Comparison of ENCODE assay signal across 33 mouse cellular contexts in genomic region chr5:31126050-31126449, GRCm38 (mm10). TPM values are rescaled to one million over a fixed set of nuclear protein-coding genes. Genes with fewer than 3 reads are reported as not detected.
DNase-seq lines count a peak whose midpoint lies in the region; TF ChIP-seq lines count a peak whose summit lies in the region.
"Had no signal": no experiment of that assay in that cellular context is flagged by ENCODE, and none has a peak within 500 bp of the region (broad histone marks: within the 10 kb centered on the region; RNA-seq: fewer than 3 reads in every experiment).

No protein-coding gene starts in this region.

- intact Hi-C loops in gastrocnemius, adult 2 months (cut with DNase I), result no loop called here
- intact Hi-C loops in gastrocnemius, postnatal 36 days (cut with DNase I), result no loop called here

- no peak overlapping the region for H3K27ac ChIP-seq in gastrocnemius, adult 2 months
- H3K27ac ChIP-seq in ES-E14 (ENCODE audit: insufficient read depth, low read depth, low read length, poor library complexity, severe bottlenecking), result no peak overlapping the region
- no peak overlapping the region for H3K27ac ChIP-seq in cortical plate, adult 2 months (ENCODE audit: insufficient read depth, low read length)
- H3K27ac ChIP-seq: embryonic facial prominence, embryonic 15.5 days; hindbrain, embryonic 12.5 days; kidney, postnatal 0 days; limb, embryonic 13.5 days; liver, embryonic 14.5 days; midbrain, embryonic 13.5 days had no signal

- peaks cover 0 to 2% of the 10 kb centered on the region in 2 experiments; a peak in 1 of 4 replicates for H3K4me1 ChIP-seq in ES-E14 (ENCODE audit: control insufficient read depth in 2 of 2, insufficient read depth in 2 of 2, low read length in 2 of 2, poor library complexity in 1 of 2)
- no peaks in the 10 kb centered on the region for H3K4me1 ChIP-seq in cortical plate, adult 2 months (ENCODE audit: control insufficient read depth, insufficient read depth, low read length)
- H3K4me1 ChIP-seq: embryonic facial prominence, embryonic 15.5 days; hindbrain, embryonic 12.5 days; limb, embryonic 13.5 days; megakaryocyte, embryonic 14.5 days; midbrain, embryonic 13.5 days had no signal

- no peak overlapping the region for H3K4me3 ChIP-seq in gastrocnemius, adult 2 months
- no peak overlapping the region for H3K4me3 ChIP-seq in ES-E14 (ENCODE audit: insufficient read depth in 1 of 2, low read depth in 1 of 2, low read length in 2 of 2, poor library complexity in 1 of 2, severe bottlenecking in 1 of 2)
- no peak overlapping the region for H3K4me3 ChIP-seq in cortical plate, adult 2 months (ENCODE audit: insufficient read depth, low read length)
- H3K4me3 ChIP-seq: embryonic facial prominence, embryonic 15.5 days; hindbrain, embryonic 12.5 days; limb, embryonic 13.5 days; megakaryocyte, embryonic 14.5 days; midbrain, embryonic 13.5 days had no signal

- no peaks in the 10 kb centered on the region for H3K36me3 ChIP-seq in ES-E14 (ENCODE audit: control insufficient read depth, insufficient read depth, low read length, poor library complexity, severe bottlenecking)
- H3K36me3 ChIP-seq: embryonic facial prominence, embryonic 15.5 days; hindbrain, embryonic 12.5 days; limb, embryonic 13.5 days; midbrain, embryonic 13.5 days had no signal

- no peak for DNase-seq in gastrocnemius, adult 2 months
- no peak for DNase-seq in gastrocnemius, postnatal 36 days
- peak; percentile 37 for DNase-seq in 416B (ENCODE audit: low read depth)
- DNase-seq in ES-E14 (ENCODE audit: low read depth, low spot score), result no peak
- no peak for DNase-seq in liver
- no peak for DNase-seq in urinary bladder, postnatal 36 days (ENCODE audit: low spot score in 2 of 2)
- DNase-seq: adrenal gland, postnatal 10 days; cerebellum, adult 2 months; cerebellum, postnatal 36 days; gastrocnemius, postnatal 14 days; kidney, adult 11 months; lung, embryonic 14.5 days; right cerebral cortex, postnatal 14 days had no signal

- in situ Hi-C loops in ES-E14 (cut with MboI; ENCODE audit: low sequenced_read_pairs in 2 of 2, unreplicated experiment in 2 of 2), result no loop called here

- H3K9me3 ChIP-seq in ES-E14 (ENCODE audit: control insufficient read depth, insufficient read depth, low read depth, low read length), result no peaks in the 10 kb centered on the region
- H3K9me3 ChIP-seq: embryonic facial prominence, embryonic 15.5 days; hindbrain, embryonic 12.5 days; limb, embryonic 13.5 days; midbrain, embryonic 13.5 days had no signal

- H3K9ac ChIP-seq in ES-E14 (ENCODE audit: insufficient read depth, low read depth, low read length, poor library complexity, severe bottlenecking), result no peak overlapping the region
- H3K9ac ChIP-seq: embryonic facial prominence, embryonic 15.5 days; hindbrain, embryonic 12.5 days; limb, embryonic 13.5 days; liver, embryonic 14.5 days; lung, embryonic 14.5 days; midbrain, embryonic 13.5 days had no signal

- TF ChIP-seq CTCF in gastrocnemius, adult 2 months (IDR thresholded peaks at IDR 0.05), result peak; percentile 14; the same call in 1 of the 2 replicates
- TF ChIP-seq CTCF in cortical plate, adult 2 months (IDR thresholded peaks at IDR 0.05; ENCODE audit: extremely low read depth, insufficient read depth, low read length), result 0 out of 2 replicates have a peak, but pooled peaks have one; percentile 6

- TF ChIP-seq POLR2A in cortical plate, adult 2 months (IDR thresholded peaks at IDR 0.05; ENCODE audit: extremely low read depth, insufficient read depth, low read length), result no peak

TF ChIP-seq in ES-E14, 5 proteins besides CTCF, POLR2A, EP300 and RAD21:
- TF ChIP-seq ZNF384 (IDR thresholded peaks at IDR 0.05; ENCODE audit: low read depth, low read length) (peak; percentile 95), HCFC1 (IDR thresholded peaks at IDR 0.05; ENCODE audit: borderline replicate concordance, insufficient read depth, low read length) (no peak)
TF ChIP-seq in ES-E14: peak in this region for 1.

RNA-seq across cellular contexts. Expression of gene Trim54, which starts 9.5 kb away (rescaled TPM):
- 100 to 1,000 TPM; 356 to 504 TPM for total RNA-seq in gastrocnemius, adult 2 months (2021)
- total RNA-seq in gastrocnemius, postnatal 36 days (2021), result 100 to 1,000 TPM; 349 to 367 TPM
- 1.3 and 2.3 TPM in 2 replicates for total RNA-seq in ES-E14 (2012; rRNA removed)
- 0.21 TPM in 1 of 2 replicates, not detected in the other for polyA plus RNA-seq in cortical plate, adult 2 months (2012; rRNA removed)
- total RNA-seq: layer of hippocampus, adult 18-20 months; layer of hippocampus, postnatal 25 days; monocyte, adult 5-6 weeks; neutrophil, adult 5-6 weeks had no signal
- polyA plus RNA-seq: CD4-positive, CD25-positive, alpha-beta regulatory T cell, adult 4 months; cerebellum, adult 2 months; forebrain, embryonic 14.5 days; kidney, postnatal 0 days; liver, embryonic 14.5 days; lung, embryonic 14.5 days; midbrain, embryonic 13.5 days; Patski had no signal

RNA-seq across cellular contexts. Expression of gene Ucn, which starts 12.6 kb away (rescaled TPM):
- not detected for total RNA-seq in gastrocnemius, adult 2 months (2021)
- not detected for total RNA-seq in gastrocnemius, postnatal 36 days (2021)
- not detected in 2 replicates for total RNA-seq in ES-E14 (2012; rRNA removed)
- 0.91 and 0.92 TPM in 2 replicates for polyA plus RNA-seq in cortical plate, adult 2 months (2012; rRNA removed)
- total RNA-seq: adrenal gland, postnatal 10 days; gastrocnemius, postnatal 14 days; heart, adult 8-10 months; heart, postnatal 25 days; layer of hippocampus, adult 18-20 months; layer of hippocampus, postnatal 25 days; monocyte, adult 5-6 weeks; neutrophil, adult 5-6 weeks had no signal
- polyA plus RNA-seq: CD4-positive, CD25-positive, alpha-beta regulatory T cell, adult 4 months; embryonic facial prominence, embryonic 15.5 days; forebrain, embryonic 14.5 days; heart, embryonic 14.5 days; hindbrain, embryonic 12.5 days; kidney, postnatal 0 days; limb, embryonic 13.5 days; liver, embryonic 14.5 days; lung, embryonic 14.5 days; midbrain, embryonic 13.5 days; Patski; thymus, postnatal 0 days had no signal

RNA-seq across cellular contexts. Expression of gene Slc30a3, which starts 18.0 kb away (rescaled TPM):
- total RNA-seq in gastrocnemius, adult 2 months (2021), result not detected
- not detected for total RNA-seq in gastrocnemius, postnatal 36 days (2021)
- 1.5 and 2.5 TPM in 2 replicates for total RNA-seq in ES-E14 (2012; rRNA removed)
- polyA plus RNA-seq in cortical plate, adult 2 months (2012; rRNA removed), result 185 and 189 TPM in 2 replicates
- total RNA-seq: heart, postnatal 25 days; monocyte, adult 5-6 weeks; neutrophil, adult 5-6 weeks had no signal
- polyA plus RNA-seq: CD4-positive, CD25-positive, alpha-beta regulatory T cell, adult 4 months; lung, embryonic 14.5 days had no signal

RNA-seq across cellular contexts. Expression of gene Dnajc5g, which starts 20.0 kb away (rescaled TPM):
- not detected for total RNA-seq in gastrocnemius, adult 2 months (2021)
- not detected for total RNA-seq in gastrocnemius, postnatal 36 days (2021)
- total RNA-seq in ES-E14 (2012; rRNA removed), result 0.37 and 0.67 TPM in 2 replicates
- polyA plus RNA-seq in cortical plate, adult 2 months (2012; rRNA removed), result not detected in 2 replicates
- total RNA-seq: adrenal gland, postnatal 10 days; gastrocnemius, postnatal 14 days; heart, adult 8-10 months; heart, postnatal 25 days; layer of hippocampus, adult 18-20 months; layer of hippocampus, postnatal 25 days; left cerebral cortex, postnatal 10 days; monocyte, adult 5-6 weeks; neutrophil, adult 5-6 weeks had no signal
- polyA plus RNA-seq: CD4-positive, CD25-positive, alpha-beta regulatory T cell, adult 4 months; cerebellum, adult 2 months; embryonic facial prominence, embryonic 15.5 days; forebrain, embryonic 14.5 days; heart, embryonic 14.5 days; hindbrain, embryonic 12.5 days; kidney, postnatal 0 days; limb, embryonic 13.5 days; liver, embryonic 14.5 days; lung, embryonic 14.5 days; midbrain, embryonic 13.5 days; Patski; thymus, postnatal 0 days had no signal

RNA-seq across cellular contexts. Expression of gene Mpv17, which starts 28.0 kb away (rescaled TPM):
- total RNA-seq in gastrocnemius, adult 2 months (2021), result 10 to 100 TPM; 16.9 to 24.2 TPM
- 10 to 100 TPM; 19.1 to 23.9 TPM for total RNA-seq in gastrocnemius, postnatal 36 days (2021)
- 43.1 and 45.7 TPM in 2 replicates for total RNA-seq in ES-E14 (2012; rRNA removed)
- 96.7 and 102 TPM in 2 replicates for polyA plus RNA-seq in cortical plate, adult 2 months (2012; rRNA removed)

Comparison
In these comparisons a context has a peak if more than half of its experiments do, and no peak if none do; other contexts are left out.
1. RNA of gene Trim54, which starts 9.5 kb away (total RNA-seq): 356 to 504 TPM in gastrocnemius, adult 2 months and 349 to 367 TPM in gastrocnemius, postnatal 36 days; 1.3 to 2.3 TPM in ES-E14; every median in the first group is over 100 times any median in the second.